In genomic region chr15:102736127-102736944, GRCm38 (mm10) we compare ENCODE assay signal across 8 mouse cellular contexts. TPM values are rescaled to one million over a fixed set of nuclear protein-coding genes. Genes with fewer than 3 reads are reported as not detected.
DNase-seq lines count a peak whose midpoint lies in the region; ATAC-seq and TF ChIP-seq lines count a peak whose summit lies in the region.
"Had no signal": no experiment of that assay in that cellular context is flagged by ENCODE, and none has a peak within 500 bp of the region (broad histone marks: within the 10 kb centered on the region; RNA-seq: fewer than 3 reads in every experiment).

No protein-coding gene starts in this region.

- H3K27ac ChIP-seq in left cerebral cortex, adult 2 months: peak overlapping the region; percentile 21
- H3K27ac ChIP-seq in hindbrain, embryonic 10.5 days: peak overlapping the region; percentile 57; the same call in 1 of the 2 replicates
- H3K27ac ChIP-seq in liver, embryonic 12.5 days: no peak overlapping the region
- no peak overlapping the region for H3K27ac ChIP-seq in testis, adult 2 months (ENCODE audit: control insufficient read depth, insufficient read depth, low read depth, low read length)
- H3K27ac ChIP-seq: macrophage had no signal

- intact Hi-C loops in left cerebral cortex, adult 2 months (cut with DNase I): no loop called here

- no peak for TF ChIP-seq POLR2A in testis, adult 2 months (IDR thresholded peaks at IDR 0.05; ENCODE audit: control insufficient read depth, low read depth, low read length)

- peaks cover 89% of the 10 kb centered on the region for H3K27me3 ChIP-seq in hindbrain, embryonic 10.5 days (ENCODE audit: insufficient read depth, poor library complexity, severe bottlenecking)
- peaks cover 71% of the 10 kb centered on the region for H3K27me3 ChIP-seq in liver, embryonic 12.5 days (replicated peaks)
- peaks cover 3% of the 10 kb centered on the region; the same call in 1 of the 2 replicates for H3K27me3 ChIP-seq in testis, adult 2 months (ENCODE audit: control insufficient read depth, insufficient read depth, low read length)

- H3K9me3 ChIP-seq in hindbrain, embryonic 10.5 days: no peaks in the 10 kb centered on the region
- H3K9me3 ChIP-seq in liver, embryonic 12.5 days (replicated peaks): no peaks in the 10 kb centered on the region

- TF ChIP-seq CTCF in left cerebral cortex, adult 2 months (IDR thresholded peaks at IDR 0.05): no peak
- no peak for TF ChIP-seq CTCF in testis, adult 2 months (IDR thresholded peaks at IDR 0.05; ENCODE audit: control insufficient read depth, insufficient read depth, insufficient replicate concordance, low read depth, low read length)

- H3K4me2 ChIP-seq in liver, embryonic 12.5 days: peak overlapping the region; percentile 57

- 12% methylated on average over 34 of the region's 36 CpGs for WGBS in hindbrain, embryonic 10.5 days
- WGBS in liver, embryonic 12.5 days (ENCODE audit: insufficient replicate concordance): 10% methylated on average over 36 of the region's 36 CpGs

- 0 out of 2 replicates have a peak overlapping the region, but pooled peaks have one; percentile 1 for H3K9ac ChIP-seq in liver, embryonic 12.5 days

- ATAC-seq in liver, embryonic 12.5 days: no peak

- peaks cover 11% of the 10 kb centered on the region for H3K4me1 ChIP-seq in hindbrain, embryonic 10.5 days (replicated peaks)
- H3K4me1 ChIP-seq in liver, embryonic 12.5 days: peaks cover 7% of the 10 kb centered on the region; the same call in 1 of the 2 replicates
- peaks cover 7% of the 10 kb centered on the region for H3K4me1 ChIP-seq in testis, adult 2 months (ENCODE audit: control insufficient read depth, insufficient read depth, low read length)

- H3K4me3 ChIP-seq in left cerebral cortex, adult 2 months: peak overlapping the region; percentile 19; the same call in 1 of the 2 replicates
- peak overlapping the region; percentile 40 for H3K4me3 ChIP-seq in hindbrain, embryonic 10.5 days
- H3K4me3 ChIP-seq in liver, embryonic 12.5 days: peak overlapping the region; percentile 26
- H3K4me3 ChIP-seq in testis, adult 2 months (ENCODE audit: control insufficient read depth, low read depth, low read length): peak overlapping the region; percentile 2; the same call in 1 of the 2 replicates

- H3K36me3 ChIP-seq in hindbrain, embryonic 10.5 days: no peaks in the 10 kb centered on the region
- H3K36me3 ChIP-seq in liver, embryonic 12.5 days: no peaks in the 10 kb centered on the region
- H3K36me3 ChIP-seq in testis, adult 2 months (ENCODE audit: control insufficient read depth, insufficient read depth, low read length): no peaks in the 10 kb centered on the region

- DNase-seq in left cerebral cortex, adult 2 months (ENCODE audit: extremely low spot score in 1 of 2, low spot score in 2 of 2): peak; percentile 46 to 47
- no peak for DNase-seq in left cerebral cortex, adult 9 months (ENCODE audit: low spot score in 2 of 2)
- peak; percentile 76 to 83 for DNase-seq in cerebellum, postnatal 25 days
- DNase-seq in hindbrain, embryonic 10.5 days (ENCODE audit: low spot score): peak; percentile 44
- DNase-seq in spleen, postnatal 4 days (ENCODE audit: low spot score in 2 of 2): no peak

RNA-seq across cellular contexts. Expression of gene Calcoco1, which starts 14.4 kb away (rescaled TPM):
- 10 to 100 TPM; 79.8 to 85.7 TPM for total RNA-seq in left cerebral cortex, adult 2 months (2021)
- polyA plus RNA-seq in hindbrain, embryonic 10.5 days (2016; fragmentation: Nextera tagmentation; extraction: Ambion mirVana): 32.1 and 38.5 TPM in 2 replicates
- polyA plus RNA-seq in liver, embryonic 12.5 days (2016; fragmentation: Nextera tagmentation; extraction: Ambion mirVana): 8.7 and 10.3 TPM in 2 replicates
- 18.0 and 20.1 TPM in 2 replicates for polyA plus RNA-seq in testis, adult 2 months (2012; rRNA removed)

Comparison
In these comparisons a context has a peak if more than half of its experiments do, and no peak if none do; other contexts are left out.
1. DNase-seq: peak in left cerebral cortex, adult 2 months (2 of 2), cerebellum, postnatal 25 days (2 of 2) and hindbrain, embryonic 10.5 days (single experiment); none in left cerebral cortex, adult 9 months (0 of 2) and spleen, postnatal 4 days (0 of 2).
2. H3K27ac ChIP-seq: peak in left cerebral cortex, adult 2 months (single experiment) and hindbrain, embryonic 10.5 days (single experiment); none in liver, embryonic 12.5 days (single experiment) and testis, adult 2 months (single experiment).
3. Peak in every context shown above with its lines, with median percentiles within 50 percentile points of each other: H3K4me3 ChIP-seq.